Mouse (Mus musculus) cerebellum, adult 8-10 months (tissue): ENCODE data around the gene Pgam2.

Experiments used
- DNase-seq: peaks from one replicate; pipeline ENCODE4 v3.0.0; 2022

Gene Pgam2

DNA sequence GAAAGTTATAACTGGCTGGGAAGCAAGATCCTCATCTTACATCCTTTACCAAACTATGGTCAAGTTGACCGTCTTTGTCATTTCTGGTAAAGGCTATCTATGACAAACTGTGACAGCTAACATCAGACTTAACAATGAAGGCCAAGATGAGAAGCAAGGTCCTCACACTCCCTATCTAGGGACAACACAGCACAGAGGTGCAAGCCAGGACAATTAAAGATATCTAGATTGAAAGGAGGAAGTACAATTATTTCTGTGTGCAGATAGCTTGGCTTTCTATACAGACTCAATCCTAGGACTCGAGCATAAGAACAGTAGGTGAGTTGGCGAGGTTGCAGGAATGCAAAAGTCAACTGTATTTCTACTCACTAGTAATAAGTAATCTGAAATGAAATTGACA, 2.2 kb upstream of the Pgam2 start:
- no peak for DNase-seq

DNA sequence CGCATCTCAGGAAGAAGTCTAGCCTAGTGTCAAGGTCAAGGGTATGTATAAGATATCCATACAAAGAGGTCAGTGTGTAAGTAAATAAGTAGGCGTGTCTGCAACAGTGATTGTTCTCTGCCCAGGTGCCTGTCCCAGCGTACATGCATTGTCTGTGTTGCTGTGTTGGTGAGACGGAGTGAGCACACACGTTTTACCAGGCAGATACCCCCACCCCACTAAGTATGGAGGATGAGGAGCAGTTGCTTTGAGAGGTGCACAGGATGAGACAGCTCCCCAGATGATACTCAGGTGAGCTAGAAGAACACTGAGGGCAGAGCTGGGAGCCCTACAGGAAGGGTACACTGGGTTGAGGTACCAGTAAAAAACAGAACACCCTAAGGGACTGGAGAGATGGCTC, 641 bp upstream of the Pgam2 start:
- no peak for DNase-seq

DNA sequence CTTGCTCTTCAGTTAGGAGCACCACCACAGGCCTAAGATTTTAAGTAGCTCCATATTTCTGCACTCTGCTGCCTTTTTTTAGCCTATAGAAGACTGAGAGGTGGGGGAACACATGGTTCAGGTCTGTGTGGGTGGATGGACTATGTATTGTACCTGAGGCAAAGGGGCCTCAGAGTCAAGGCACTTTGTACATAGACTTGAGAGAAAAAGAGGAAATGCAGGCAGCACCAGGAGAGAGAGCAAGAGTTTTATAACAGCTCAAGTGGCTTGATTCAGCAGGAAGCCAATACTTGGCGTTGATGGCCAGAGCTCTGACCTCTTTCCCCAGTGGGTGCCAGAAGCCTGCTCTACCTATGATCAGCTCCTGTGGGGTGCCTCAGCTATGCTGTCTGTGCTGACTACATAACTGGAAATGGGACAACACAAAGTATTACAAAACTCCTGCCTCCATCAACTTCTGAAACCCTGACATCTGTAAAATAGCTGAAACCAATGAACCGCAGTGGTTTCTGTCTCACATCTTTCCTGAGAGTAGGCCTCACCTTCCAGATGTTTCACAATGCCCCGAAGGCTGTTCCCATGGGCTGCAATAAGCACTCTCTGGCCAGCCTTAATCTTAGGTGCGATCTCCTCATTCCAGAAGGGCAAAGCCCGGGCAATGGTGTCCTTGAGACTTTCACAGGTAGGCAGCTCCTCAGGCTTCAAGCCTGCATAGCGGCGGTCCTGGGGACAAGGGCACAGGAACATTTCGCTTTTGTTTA, 896 bp downstream of the Pgam2 start:
- no peak for DNase-seq

DNA sequence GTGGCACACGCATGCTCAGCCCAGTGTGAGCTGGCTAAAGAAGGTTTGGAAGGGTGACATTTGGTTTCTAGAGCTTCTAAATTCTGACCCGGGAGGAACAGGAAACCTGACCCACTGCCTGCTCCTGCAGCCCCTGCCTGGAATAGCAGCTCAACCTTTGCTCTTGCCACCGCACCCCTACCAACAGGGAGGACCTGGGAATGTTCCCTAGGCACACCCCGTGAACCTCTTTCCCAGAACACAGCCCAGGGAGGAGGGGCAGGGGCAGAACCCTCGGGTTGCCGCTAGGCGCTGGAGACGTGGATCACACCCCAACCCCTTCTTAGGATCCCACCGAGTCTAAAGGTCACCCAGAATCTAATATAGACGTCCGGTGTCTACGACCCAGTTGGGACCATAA, 1.5 kb downstream of the Pgam2 start:
- no peak for DNase-seq

DNA sequence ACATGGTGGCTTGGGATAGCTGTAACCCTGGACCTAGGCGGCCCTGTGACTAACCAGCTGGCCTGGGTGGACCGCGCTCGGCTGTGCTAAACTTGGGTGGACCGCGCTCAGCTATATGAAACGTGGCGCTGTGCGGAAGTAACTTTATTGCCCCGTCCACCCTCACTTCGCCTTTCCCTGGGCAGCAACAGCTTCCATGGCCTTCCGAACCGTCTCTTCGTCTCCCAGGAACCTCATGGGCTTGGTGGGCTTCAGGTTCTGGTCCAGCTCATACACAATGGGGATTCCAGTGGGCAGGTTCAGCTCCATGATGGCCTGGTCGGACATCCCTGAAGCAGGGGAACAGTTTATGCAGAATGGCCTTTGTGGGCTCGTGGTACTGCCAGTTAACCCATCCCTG, 2.0 kb downstream of the Pgam2 start:
- DNase-seq: no peak

DNA sequence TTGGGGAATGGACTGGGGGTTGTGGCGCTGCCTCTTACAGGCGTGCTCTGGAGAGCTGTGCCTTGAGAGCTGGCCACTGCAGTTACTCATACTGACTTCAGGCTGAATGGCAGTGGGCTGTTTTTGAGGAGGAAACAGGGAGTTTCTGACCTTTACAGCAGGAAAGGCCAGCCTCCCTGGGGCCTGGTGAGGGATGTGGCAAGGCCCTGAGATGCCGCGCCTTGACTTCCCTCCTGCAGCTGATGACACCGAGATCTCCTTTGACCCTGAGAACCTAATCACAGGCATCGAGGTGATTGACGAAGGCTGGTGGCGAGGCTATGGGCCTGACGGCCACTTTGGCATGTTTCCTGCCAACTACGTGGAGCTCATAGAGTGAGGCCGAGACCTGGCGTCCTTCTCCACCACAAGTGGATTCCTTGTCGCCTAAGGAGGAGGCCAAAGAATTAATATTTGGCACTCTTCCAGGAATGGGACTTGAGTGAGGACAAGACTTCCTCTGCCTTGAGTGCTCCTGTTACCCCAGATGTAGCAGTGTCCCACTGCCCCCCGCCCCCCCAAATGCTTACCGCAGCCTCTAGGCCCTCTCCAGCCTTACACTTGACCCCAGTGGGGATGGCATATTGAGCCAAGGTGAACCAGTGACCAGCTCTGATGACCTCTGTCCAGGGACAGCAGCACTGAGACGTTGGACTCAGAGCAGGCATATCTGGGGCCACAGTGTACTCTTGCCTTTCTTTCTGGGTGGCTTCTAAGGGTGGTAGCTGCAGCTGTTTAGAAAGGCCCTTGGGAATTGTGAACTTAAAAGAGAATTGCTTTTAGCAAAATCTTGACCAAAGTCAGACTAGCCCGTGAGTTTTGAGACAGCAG, 3.7 kb downstream of the Pgam2 start:
- DNase-seq: no peak

DNA sequence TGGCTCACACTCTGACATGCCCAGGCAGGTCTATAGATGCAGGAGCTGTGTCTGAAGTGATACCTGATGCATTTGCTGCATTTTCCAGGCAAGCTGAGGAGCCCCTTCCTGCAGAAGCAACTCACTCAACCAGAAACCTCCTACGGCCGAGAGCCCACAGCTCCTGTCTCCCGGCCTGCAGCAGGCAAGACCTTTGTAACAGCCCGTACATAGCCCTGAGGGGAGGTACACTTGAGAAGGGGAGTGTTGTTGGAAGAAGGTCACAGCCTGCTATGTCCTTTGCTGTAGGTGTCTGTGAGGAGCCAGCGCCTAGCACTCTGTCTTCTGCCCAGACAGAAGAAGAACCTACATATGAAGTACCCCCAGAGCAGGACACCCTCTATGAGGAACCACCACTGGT, 5.6 kb downstream of the Pgam2 start:
- DNase-seq: no peak

DNA sequence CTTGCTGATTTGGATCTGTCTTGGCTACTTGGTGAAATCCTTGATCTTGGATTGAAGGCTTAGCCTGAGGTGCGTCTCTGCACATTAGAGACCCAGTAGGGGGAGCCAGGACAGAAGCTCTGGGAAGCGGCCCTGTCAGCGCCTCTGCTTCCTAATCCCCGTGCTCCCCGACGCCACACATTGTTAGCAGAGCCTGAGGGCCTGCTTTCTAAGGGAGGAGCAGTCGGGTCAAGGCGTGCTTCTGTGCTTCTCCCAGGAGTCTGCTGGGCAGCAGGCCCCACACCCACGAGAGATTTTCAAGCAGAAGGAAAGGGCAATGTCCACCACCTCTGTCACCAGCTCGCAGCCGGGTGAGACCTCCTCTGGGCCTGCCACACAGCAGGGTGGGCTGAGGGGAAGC, 6.2 kb downstream of the Pgam2 start:
- DNase-seq: no peak

DNA sequence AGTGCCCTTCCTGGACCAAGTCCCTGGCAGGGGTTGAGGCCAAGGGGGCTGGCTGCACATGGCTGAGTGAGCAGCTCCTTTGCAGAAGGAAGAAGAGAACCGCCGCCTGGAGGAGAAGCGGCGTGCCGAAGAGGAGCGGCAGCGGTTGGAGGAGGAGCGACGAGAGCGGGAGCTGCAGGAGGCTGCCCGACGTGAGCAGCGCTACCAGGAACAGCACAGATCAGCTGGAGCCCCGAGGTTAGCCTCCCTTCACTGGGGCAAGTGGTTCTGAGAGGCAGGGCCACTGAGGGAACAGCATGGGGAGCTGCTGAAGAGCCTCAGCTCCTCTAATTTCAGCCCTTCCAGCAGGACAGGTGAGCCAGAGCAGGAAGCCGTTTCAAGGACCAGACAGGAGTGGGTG, 6.6 kb downstream of the Pgam2 start:
- no peak for DNase-seq

DNA sequence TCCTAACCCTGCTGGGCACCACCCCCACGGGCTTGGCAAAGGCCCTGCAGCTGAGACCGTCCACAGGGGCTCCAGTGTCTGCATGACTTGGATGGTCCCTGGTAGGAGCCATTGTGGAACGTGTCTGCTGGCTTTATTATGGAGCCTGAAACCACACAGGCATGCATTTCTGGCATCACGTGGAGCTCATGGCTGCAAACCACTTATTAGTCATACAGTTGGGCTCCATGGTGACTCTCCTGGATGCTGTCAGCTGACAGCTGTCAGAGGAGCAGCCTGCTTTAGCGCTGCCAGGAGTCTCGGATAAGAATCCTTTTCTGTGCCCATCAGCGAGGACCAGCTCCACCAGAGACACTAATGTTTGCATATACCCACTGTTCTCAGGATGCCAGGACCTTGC, 7.8 kb downstream of the Pgam2 start:
- peak; percentile 27 for DNase-seq

DNA sequence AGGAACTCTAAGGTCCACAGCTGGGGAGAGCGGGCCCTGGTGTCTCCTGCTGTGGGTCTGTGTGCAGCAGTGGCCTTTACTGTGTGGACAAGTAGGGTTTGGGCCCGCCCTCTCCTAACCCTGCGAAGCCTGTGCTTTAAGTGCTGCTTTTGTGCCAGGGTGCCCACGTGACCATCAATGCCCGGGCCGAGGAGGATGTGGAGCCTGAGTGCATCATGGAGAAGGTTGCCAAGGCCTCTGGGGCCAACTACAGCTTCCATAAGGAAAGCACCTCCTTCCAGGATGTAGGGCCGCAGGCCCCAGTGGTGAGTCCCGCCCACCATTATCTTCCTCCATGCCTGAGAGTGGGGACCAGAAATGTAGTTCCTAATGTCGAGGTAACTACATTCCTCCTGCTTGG, 8.2 kb downstream of the Pgam2 start:
- no peak for DNase-seq

DNA sequence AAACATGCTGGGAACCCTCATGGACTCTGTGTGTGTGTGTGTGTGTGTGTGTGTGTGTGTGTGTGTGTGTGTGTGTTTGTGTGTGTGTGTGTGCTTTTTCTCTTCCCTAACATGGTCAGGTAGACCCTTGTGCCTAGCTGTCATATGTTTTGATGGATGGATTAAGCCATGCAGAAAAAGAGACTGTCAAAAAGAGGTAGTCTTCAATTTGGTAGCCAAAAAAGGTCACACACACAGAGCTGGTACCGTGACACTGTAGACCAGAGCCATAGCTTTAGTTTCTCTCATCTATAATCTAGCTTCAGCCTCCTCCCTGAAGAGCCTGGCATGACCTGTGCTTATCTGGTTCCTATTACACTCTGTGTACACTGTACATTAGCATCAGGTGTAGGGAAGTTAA, 13.1 kb downstream of the Pgam2 start:
- no peak for DNase-seq

DNA sequence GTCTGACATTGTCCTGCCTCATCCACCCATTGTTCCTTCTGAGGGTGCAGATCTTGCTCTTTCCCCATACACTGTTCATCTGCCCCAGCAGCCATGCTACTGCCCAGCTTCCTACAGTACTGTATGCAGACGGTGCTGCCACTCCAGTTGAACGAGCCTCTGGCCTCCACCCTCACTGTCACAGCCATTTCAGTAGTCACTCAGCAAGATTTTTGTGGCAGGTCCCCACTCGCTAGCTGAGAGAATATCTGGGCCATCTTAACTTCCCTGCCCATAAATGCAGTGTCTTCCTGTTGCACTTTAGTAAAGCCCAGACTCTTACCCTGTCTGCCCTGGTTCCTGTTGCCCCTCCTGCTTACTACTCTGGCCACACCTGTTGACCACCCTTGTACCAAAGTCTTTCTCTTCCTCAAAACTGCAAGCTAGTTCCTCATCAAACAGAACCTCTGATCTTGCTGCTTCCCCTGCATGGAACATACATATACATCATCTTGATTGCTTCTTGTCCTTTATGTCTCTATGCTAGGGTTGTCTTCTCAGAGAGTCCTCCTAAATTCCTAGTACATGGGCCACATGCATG, 13.7 kb downstream of the Pgam2 start:
- no peak for DNase-seq

DNA sequence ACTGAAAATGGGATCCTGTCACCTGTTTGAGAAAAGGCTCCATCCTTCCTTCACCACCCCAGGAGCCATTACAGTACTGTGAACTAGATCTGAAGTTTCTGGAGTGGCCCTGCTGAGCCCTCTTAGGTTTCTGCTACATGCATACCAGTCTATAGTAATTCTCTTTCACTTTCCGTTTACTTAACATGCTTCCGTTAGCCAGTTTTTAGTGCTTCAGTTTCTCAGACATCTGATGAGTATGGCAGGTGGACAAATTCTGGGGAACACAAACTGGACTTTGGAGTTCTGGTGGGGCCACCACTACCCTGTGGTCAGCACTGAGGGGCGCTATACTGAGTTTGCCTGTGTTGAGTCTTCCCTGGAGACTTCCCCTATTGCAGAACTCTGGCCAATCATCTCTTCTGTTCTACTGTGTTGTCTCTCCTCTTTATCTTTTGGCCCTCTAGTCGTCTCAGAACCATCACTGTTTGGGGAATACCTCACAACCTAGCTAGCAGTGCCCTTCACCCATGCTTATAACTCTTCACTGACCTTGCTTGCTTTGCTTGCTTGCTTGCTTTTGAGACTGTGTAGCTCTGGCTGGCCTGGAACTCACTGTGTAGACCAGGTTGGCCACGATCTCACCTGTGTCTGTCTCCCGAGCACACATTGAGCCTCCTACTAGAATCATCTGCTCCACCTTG, 14.3 kb downstream of the Pgam2 start:
- DNase-seq: no peak

DNA sequence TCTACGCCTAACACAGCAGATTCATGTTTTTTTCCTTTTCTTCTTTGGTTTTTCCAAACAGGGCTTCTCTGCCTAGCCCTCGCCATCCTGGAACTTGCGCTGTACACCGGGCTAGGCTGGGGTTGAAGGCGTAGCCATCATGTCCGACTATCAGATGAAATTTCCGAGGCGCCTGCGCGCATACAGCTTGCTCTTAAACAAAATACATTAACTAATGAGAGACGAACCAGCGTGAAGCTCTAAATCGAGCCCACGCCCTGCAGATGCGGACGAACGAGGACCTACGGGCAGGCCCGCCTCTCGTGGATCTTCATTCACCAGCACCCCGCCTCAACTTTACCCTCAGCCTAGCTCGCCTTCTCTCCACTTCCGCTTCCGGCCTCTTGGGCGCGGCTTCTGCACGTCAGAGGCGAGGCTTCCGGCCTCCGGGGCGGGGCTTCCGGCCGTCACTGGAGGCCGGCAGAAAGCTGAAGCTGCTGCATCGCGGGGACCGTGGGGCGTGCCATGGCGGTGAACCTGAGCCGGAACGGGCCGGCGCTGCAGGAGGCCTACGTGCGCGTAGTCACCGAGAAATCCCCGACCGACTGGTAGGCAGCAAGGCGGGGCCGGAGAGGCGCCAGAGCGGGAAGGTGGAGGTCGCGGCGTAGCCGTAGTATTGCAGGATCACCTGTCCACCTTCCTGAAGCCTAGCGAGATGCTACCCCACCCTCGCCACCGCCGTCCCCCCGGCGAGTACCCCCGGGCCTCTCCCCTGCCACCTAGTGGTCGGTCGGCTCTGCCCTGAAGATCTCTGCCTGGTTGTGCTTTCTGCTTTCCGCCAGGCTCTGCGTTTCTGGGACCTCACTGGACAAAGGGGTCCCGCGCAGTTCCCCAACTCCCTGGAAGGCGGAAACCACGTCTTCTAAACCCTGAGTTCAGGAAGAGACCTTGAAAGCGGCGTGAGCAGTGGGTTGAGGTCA, 15.2 kb downstream of the Pgam2 start, which contains the start of gene Dbnl:
Gene Dbnl, plus strand, starts transcription at position 433 of the 959 bp plus-strand sequence.
- peak; percentile 91 for DNase-seq

DNA sequence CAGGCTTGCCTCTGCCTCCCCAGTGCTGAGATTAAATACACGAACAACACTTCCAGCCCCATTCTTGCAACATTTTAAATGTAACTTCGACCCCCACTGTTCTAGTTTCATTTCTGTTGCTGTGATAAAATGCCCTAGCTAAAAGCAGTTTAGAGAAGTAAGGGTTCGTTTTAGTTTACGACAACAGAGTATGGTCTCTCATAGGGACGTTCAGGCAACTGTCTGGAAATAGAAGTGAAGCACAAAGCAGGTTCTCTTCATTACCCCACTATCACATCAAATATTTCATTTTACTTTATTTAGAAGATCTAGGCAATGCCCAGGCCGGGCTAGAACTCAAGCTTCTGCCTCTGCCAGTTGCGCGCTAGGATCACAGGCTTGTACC, 15.9 kb downstream of the Pgam2 start:
- no peak for DNase-seq

DNA sequence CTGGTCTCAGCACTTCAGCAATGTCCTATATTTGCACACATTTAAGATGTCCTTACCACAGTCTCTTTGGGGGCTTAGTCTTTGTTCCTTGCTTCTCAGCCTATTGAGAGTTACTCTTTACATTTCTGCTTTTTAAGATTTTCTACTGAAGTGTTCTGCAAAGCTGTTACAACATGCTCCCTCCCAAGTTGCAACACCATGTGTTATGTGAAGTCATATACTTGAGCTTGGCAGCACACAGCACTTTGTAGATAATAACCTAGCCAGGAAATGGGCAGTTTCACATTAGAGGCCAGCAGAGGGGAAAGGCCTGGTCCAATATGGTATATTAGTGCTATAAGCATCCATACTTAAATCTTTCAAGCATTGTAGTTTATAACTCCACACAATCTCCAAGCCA, 17.8 kb downstream of the Pgam2 start:
- DNase-seq: no peak

DNA sequence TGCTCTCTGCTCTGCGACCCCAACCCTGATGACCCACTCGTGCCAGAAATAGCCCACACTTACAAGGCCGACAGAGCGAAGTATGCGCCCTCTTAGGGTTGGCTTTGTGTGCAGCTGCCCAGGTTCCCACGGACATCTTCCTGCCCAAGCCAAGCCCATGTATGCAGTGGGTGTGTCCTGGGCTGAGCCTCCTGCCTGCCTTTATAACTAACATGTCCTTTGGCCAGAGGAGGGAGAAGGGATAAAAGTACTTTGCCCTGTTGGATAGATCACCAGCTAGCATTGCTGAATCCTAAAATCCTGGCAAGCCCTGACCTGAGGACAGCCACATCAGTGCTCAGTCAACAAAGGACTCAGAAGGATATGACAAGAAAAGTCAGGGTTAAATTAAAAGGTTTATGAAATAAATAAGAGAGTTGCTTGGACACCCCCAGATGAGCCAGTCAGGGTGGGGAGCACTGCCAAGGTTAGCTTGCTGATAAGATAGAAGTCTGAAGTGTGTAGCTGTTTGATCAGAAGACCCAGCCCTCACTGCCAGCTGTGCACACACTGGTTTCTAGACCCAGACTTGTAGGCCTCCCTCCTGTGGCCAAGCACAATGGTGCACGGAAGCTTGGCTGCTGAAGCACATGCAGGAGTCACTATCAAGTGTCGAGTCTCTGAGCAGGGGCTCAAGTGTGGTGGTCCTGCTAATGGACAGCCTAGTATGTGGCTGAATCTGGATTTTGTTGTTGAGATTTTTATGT, 21.2 kb downstream of the Pgam2 start:
- DNase-seq: no peak

DNA sequence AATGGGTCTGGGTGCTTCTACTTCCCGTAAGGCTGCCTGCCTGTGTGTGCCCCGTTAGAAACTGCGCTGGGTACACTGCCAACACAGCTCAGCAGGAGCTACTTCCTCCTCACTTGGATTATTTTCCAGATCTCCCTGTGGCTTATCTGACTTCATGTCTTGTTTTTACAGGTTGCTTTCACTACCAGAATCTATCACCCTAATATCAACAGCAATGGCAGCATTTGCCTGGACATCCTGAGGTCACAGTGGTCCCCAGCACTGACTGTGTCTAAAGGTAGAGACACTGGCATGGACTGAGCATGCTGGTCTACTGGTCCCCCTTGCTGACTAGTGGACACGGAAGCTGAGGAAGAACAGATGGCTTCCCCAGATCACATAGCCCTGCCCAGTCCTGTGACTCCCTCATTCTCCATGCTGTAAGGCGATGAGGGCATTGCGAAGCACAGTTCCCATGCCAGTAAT, 23.5 kb downstream of the Pgam2 start:
- peak; percentile 59 for DNase-seq

DNA sequence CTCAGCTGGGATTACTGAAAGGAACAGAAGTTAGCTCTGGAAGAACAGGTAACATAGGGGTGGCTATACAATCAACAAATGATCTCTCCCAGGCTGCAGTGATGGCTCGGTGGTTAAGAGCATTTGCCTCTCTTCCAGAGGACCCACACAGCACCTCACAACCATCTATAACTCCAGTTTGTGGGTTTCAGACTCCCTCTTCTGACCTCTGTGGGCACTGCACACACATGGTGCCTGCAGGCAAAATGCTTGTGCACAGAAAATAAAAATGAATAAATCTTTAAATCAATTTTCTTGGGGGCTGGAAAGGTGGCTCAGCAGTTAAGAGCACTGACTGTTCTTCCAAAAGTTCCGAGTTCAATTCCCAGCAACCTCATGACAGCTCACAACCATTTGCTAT, 25.1 kb downstream of the Pgam2 start:
- DNase-seq: no peak

DNA sequence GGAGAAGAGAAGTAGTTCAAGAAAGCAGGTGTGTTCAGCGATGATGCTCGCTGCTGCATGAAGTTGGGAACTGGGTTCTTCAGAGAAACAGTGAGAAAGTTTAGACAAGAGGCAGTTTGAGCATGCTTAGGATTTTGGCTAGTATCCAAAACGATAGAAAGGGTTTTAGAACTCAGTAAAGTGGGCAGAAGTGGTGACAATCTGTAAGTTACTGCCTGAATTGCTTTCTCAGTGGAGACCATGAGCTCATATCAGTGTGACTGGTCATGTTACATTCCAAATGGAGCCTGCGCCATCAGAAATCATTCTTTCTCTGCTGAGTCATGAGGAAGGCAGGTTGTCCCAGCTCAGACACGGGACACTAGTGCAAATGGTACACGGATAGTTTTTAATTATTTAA, 37.5 kb downstream of the Pgam2 start:
- DNase-seq: no peak
